Mouse (Mus musculus) urinary bladder, postnatal 10 days (tissue): ENCODE data around the gene Jph4.
A peak's percentile ranks its signal among the peaks of the same experiment; 100 is the strongest.

ENCODE experiments used
- DNase-seq: peaks from one replicate; pipeline ENCODE4 v3.0.0; 2022; ENCODE audit warnings: low spot score

The Jph4 gene

DNA sequence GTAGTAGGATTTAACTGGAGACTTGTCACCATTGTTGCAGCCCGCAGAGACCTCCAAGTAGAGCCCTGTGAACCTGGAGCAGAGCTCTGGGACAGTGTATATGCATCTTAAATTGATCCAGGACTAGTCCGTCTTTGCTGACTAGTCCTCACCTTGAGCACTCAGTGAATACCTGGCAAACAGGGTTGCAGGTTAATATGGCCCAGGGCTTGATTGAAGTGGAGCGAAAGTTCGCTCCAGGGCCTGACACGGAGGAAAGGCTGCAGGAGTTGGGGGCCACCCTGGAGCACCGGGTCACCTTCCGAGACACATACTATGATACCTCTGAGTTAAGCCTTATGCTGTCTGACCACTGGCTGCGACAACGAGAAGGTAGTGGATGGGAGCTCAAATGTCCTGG, 21.5 kb downstream of the Jph4 start:
- DNase-seq, result no peak

DNA sequence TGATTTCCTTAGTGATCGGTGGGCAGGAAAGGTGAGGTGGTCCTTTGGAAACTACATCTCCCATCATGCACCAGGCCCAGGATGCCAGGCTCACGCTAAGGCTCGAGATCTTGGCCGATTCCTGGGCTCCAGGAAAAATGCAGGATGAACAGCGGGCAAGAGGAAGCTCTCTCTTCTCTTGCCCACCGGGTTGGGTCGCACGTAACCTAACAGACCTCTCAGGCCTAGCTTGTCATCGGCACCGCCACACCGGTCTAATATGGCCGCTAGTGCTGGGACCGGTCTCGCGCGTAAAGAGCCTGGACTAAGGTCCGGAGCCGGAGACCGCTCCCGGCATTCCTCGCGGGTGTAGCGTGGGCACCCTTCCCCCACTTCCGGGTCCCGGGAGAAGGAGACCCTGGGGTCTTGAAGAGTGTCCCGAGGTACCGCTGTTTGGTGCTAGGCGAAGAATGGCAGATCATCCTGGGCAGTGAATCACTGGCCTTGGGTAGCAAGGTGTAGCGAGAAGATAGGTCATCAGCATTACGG, 22.0 kb downstream of the Jph4 start, which contains the start of gene Thtpa:
Gene Thtpa (plus strand): TSS at position 81 of the 528 bp plus-strand sequence.
- no peak for DNase-seq

DNA sequence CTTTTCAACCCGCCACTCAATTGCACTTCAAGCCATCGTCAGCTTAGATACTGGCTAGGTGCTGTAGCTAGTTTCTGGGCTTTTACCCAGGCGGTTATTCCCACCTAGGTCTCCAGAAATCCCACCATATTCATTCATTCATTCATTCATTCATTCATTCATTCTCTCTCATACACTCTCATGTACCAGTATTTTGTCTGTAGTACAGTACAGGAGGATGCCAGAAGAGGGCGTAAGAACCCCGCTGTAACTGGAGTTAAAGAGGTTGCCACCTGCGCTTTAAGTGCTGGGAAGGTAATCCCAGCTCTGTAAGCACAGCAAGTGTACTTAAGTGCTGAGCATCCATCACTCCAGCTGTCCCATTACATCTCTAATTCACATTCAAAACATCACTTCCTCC, 22.8 kb downstream of the Jph4 start:
- DNase-seq, result no peak

DNA sequence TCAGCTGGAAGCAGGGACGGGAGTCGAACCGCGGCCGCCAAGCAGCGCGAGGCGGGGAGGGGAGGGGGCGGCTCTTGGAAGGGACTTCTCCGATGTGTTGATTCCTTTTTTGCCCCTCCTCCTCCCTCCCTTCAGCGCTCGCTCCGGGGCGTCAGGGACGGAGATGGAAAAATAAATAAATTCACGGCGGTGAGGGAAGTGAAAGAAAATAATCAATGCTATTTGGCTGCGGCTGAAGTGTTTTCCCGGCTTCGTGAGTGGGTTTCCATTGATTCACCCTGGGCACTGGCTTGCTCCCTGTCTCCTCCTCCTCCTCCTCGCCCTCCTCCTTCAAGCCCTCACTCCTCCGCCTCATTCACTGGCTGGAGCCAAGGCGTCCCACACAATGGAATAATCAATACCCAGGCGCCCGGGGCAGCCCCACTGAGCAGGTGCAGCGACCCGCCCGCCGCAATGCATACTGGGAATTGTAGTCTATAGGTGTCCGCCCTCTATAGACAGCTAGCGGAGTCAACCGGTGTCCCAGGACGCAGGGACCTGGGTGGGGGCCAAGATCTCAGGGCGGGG, 24.6 kb downstream of the Jph4 start, which contains the start of gene Zfhx2:
Gene Zfhx2 (minus strand): TSS at position 314 of the 567 bp plus-strand sequence.
- peak; percentile 57 for DNase-seq

DNA sequence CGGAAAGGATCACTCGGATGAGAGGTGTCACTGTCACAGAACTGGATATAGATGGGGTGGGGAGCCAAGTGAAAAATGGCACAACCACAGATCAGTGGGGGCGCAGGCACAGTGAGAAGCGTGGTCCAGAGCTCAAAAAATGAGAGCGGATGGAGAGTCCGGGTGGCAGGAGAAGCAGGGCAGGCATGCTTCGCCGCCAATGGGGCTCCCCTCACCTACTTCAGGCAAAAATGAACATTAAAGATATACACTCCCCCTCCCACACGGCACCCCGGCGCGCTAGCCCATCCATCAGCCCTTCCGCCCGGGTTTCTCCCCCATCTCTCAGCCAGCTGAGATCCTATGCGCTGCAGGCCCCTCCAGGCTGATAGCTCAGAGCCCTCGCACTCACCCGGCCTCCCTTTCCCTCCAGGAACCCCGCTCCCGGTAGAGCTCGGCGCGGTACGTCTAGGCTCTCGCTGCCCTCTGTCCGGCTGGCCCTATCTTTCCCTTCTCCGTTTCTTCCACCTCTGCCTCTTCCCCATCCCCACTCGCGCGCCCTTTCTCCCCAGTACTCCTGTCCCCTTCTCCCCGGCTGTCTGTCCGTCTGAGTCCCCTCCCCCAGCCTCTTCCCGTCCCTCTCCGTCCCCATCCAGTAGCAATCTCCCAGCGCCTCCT, 25.4 kb downstream of the Jph4 start:
- DNase-seq, result no peak

DNA sequence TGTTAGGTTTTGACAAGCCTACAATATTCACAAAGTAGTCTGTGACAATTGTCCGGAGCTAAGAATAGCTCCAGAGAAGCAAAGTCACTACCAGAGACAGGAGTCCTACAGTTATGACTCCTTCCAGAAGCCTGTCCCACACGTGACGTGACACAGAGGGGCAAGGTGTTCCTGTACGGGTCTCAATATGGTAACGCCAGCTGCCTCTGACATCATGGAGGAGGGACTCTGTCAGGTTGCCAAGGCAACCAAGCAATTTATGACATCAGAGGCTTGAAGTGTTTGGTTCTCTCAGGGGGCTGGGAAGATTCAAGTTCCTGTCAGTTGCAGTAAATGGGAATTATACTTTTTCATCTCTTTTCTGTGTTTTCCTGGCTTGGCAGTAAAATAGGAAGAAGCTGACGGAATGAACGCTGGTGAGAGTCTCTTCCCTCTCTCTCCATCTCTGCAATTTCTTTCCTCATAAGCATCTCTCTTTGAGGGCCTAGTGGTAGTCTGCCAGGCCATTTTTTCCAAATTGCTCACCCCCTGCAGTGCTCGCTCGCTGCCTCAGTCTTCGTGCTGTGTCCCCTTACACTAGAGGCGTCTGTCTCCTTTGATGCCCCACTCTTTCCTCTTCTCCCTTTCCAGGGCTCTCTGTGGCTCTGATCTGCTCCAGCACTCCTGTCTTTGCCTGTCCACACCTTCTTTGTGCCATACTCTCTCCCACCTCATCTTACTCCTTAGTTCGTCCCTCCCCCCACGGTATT, 27.4 kb downstream of the Jph4 start:
- no peak for DNase-seq

DNA sequence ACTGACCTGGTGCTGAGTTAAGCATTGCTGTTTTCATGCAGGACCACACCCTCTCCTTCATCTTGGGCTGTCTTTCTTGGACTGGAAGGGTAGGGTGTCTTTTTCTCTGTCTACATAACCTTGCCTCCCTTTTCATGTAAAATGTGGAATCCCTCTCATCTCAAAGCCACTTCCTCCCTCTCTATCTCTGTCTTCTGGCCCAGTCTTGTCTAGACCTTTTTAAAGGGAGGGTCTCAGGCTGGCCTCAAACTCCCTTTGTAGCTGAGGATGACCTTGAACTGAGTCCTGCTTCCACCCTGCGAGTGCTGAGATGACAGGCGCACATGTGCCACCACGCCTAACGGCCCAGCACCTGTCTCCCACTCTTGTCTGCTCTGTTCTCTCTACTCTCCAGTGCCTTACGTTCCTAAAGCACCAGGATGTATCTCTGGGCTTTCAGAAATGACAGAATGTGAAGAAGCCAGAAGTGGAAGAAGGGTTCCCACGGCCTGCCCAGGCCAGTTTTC, 30.7 kb downstream of the Jph4 start:
- no peak for DNase-seq

DNA sequence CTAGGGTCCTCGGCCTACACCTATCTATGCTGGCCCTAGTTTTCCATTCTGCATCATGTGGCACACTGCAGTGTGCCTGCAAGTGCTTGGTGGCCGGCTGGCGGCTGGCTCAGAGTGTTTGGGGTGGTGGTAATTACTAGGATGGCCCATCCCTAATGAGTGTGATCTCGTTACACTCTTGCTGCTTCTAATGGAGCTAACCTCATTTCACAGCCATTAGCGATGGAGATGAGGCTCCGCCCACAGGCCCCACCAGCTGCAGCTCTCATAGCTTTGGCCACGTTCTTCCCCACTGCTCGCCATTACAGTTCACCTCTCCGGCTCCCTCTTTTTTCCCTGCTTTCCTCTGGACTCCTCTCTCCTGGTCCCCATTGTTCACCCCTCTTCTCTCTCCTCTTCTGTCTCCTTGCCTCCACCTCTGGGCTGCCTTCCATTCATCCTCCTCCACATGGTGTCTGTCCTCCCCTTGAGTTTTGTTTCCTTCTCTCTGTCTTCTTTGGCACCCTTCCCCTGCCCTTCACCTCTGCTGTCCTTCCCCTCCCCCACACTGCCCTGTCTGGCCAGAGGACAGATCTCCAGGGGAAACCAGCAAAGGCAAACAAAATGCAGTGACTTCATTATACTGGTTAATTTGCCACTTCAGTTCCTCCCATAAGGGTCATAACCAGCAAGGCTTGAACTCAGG, 31.3 kb downstream of the Jph4 start:
- no peak for DNase-seq

DNA sequence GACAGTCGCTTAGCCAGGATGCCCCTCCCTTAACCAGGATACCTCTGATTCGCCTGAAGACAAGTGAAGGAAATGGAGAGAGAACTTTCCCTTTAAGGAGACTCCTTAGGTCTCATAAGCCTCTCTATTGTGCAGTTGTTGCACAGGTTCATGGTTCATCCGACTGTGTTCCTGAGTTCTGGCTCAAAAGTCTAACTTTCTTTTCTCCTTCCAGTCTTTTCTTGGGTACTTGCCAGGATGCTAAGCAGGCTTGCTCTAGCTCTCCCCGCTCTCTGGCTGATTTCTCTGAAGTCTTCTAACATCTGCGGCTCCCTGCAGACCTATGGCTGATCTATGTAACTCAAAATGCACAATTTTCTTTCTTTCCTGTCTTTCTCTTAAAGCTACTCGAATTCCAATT, 33.3 kb downstream of the Jph4 start:
- no peak for DNase-seq

DNA sequence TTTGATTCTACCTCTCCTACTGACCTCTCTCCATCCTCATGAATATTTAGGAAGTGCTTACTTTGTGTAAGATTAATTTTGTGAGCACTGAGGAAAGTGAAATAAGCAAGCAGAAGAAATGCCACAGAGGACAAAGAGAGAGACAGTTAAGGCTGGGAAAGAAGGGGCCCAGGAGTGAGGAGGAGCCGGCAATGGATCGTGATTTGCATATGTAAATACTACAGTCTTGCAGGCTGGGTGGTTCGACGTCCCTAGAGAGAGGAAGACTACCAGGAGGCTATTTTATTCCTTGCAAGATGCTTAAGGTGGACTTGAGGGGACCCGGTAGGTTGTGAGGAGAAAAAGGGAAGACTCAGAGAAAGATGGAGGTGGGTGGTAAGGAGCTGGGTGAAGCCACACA, 35.6 kb downstream of the Jph4 start:
- DNase-seq, result no peak

DNA sequence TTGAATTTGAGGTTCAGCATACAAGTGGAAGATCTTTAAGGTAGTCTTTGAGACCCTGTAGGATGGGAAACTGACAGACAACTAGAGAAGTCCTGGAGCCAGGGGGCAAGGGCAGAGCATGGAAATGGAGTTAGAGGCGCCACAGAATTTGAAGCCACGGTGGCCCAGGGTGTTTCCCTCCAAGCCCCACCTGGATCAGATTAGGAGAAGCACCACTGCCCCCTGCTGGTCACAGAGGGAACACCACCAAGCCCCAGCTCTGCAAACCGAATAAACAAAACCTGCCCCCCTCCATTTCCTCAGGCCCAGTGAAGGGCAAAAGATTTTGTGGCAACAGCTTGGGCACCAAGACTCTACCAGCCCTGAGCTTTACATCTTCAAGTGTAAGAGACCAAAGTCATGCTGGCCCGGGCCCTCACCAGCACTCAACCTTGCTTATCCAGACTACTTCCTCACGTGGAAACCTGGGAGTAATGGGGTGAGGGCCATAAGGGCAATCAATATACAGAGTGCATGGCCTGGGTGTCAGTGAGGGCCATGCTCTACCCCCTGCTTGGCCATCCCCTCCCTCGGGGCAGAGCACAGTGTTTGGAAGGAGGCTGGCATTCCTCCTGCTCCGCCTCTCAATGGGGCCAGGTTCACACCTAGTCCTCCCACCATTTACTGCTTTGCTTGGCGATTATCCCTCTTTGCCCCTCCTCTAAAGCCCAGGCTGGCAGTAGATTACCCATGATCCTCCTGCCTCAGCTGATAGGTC, 37.3 kb downstream of the Jph4 start:
- DNase-seq, result no peak

DNA sequence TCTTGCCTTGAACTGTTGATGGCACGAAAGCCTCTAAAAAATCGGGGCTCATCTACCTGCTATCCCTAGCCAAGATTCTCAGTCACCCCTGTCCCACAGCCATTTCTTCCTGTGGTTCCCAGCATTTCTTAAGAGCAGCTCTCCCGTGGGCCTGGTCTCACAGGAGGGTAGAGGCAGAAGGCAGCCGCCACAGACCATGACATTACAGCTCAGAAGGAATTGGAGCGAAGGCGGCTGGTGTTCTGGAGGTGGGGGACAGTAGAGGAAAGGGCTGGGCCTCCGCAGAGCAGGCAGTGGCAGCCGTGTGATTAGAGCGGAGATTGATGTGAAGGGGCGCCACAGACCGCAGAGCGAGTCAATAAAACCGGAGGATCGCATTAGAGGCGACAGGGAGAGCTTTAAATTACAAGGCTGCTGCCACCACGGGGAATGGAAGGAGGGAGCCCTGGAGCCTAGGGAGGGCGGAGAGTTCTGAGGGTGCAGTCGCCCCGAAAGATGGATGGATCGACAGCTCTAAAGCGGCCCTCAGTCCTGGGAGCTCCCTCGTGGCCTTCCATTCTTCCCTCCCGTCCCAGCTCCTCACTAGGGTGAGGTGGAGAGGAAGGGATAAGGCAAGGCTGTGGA, 38.3 kb downstream of the Jph4 start:
- DNase-seq, result no peak

DNA sequence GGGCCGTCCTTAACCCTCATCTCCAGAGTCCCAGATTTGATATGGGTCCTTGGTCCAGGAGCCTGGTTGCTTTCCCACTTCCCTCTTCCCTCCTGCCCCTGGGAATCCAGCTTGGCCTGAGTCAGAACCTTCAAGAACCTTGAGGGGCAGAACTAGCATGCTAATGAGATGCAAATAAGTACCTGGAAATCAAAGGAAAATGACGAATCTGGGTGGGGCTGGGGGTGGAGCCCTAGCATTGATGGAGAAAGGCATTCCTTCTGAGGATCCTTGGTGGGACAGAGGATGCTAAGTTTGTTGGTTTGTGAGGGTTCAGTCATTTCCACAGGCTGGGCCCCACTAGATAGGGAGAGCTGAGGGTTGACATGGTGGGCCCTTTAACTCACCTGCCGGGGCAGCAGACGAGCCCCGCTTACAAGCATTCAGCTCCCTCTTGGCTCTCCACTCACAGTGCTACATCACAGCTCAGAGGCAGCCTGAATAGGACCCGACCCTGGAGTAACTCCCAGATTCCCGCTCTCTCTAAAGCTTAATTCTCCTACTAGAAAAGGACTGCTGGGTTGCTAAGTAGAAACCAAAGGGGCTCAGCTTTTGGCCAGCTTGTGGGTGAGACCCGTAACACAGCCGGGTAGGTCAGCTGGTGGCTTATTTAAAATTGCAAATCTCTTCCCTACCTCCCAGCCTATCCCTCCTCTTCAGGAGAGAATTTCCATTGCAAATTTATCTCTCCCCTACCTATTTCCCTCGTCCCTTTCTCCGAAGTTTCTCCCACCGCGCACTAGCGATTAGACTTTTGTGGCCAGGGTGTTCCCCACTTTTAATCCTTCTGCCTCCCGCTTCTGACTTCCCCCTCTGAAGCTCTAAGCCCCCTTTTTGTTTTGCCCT, 39.0 kb downstream of the Jph4 start:
- DNase-seq, result no peak

DNA sequence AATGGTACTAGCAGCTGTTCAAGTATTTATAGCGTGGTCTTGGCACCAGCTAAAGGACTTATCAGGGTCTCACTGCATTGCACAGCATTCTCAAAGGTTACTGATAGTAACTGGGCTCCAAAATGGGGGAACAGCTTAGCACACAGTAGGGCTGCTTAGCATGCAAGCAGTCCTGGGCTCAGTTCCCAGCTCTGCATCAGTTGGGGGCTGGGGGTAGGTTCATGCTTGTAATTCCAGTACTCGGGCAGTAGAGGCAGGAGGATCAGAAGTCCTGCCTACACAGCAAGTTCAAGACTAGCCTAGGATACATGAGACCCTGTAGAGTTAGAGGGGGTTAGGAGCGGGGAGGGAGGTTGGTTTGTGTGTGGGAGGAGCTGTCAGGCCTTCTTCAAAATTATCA, 39.8 kb downstream of the Jph4 start:
- no peak for DNase-seq

DNA sequence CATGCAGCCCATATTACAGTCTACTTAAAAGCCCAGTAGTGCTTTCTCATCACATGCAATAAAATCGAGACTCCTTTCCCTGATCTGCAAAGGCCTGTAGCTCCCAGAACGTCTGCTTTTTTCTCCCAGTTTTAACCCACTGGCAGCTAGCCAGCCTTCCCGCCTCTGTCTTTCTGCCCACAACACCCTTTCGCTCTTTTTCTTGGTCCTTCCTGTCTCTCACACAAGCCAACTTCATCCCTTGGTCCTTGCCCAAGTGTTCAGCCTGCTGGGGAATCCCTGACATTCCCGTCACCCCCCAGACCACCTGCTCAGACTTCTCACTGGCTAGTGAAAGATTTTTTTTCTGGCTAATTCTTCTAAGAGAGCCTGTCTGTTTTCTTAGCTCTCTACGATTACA, 40.5 kb downstream of the Jph4 start:
- no peak for DNase-seq

DNA sequence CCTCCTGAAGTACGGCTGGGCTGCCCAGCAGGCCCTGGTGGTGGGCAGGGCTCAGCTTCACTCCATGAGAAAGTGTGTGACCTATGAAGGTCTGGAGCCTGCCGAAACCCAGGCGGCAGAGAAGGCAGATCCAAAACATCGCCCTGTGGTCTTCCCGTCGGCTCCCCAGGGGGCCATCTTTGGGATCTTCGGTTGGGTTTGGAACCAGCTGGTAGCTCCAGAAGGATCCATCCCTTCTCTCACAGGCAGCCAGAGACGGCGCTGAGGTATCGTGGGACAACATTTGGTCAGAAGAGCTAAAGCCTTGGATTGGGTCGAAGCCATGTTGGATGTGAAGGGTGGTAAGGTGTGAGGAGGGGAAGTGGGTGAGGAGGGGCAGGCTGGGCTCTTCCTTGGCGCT, 42.3 kb downstream of the Jph4 start:
- DNase-seq, result no peak

DNA sequence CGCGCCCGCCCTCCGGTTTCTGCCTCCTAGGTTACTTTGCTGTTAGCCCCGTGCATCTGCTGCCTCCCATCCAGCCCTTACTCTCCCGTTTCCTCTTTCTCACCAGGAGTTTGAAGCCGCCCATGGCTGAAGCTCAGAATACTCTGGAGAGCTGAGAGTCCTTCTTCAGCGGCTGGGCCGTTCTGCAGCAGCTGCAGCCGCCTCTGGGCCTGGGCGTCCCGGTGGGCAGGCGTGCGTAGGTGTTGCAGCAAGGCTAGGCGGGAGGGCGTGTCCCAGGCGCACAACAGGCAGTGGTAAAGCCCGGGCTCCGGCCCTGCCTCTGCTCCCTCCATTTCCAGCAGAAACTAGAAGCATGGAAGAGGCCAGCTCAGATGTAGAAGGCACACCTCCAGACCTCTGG, 45.0 kb downstream of the Jph4 start:
- DNase-seq, result no peak

DNA sequence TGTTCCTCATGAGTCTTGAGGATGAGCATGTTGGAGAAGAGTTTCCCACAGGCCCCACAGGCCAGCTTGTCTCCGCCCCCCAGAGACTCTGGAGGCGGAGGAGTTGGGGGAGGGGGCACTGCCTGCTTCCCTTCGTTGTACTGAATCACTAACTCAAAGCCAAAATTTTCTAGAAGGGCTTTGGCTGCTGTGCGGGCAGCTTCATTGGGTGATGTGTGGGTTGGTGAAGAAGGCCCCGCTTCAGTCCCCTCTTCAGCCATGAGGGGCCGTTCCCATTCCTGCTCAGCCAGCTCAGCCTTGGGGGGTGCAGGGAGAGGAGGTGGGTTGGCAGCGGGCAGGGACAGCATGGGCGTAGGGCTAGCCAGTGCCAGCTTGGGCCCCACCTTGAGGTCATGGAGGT, 50.7 kb downstream of the Jph4 start:
- DNase-seq, result no peak

DNA sequence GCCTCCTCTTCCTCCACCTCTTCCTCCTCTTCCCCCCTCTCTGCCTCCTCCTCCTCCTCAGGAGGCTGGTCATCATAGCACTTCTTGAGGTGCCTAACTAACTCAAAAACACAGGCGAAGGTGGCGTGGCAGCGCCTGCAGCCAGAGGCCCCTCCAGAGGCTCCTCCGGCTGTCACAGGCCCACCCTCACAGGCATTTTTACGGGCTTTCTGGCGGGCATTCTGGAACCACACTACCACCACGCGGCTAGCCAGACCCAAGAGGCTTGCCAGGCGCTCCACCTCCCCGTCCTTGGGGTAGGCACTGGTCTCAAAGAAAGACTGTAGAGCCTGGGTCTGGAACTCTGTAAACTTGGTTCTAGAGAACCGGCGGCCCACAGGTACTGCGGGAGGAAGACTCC, 51.3 kb downstream of the Jph4 start:
- DNase-seq, result no peak
